Mouse (Mus musculus) common myeloid progenitor, adult 5-6 weeks (primary cell): ENCODE measurements around the gene Rgs10. TPM values are rescaled to one million over a fixed set of nuclear protein-coding genes. Genes with fewer than 3 reads are reported as not detected.

Source experiments
- ATAC-seq: replicated peaks from 2 replicates; pipeline ENCODE4 v1.8.0; 2016; ENCODE audit warnings: low read depth, mild to moderate bottlenecking, moderate TSS enrichment, inconsistent platforms; ENCODE audit not compliant: poor library complexity, severe bottlenecking
- total RNA-seq: library from RNA; stranded (forward); fragments of 200-1000, 187-1606 nt; gene quantifications from 2 replicates; pipeline ENCODE4 v1.2.3, GENCODE M21; 2017

Rgs10 gene
- total RNA-seq = 92.0 and 99.6 TPM in 2 replicates

DNA sequence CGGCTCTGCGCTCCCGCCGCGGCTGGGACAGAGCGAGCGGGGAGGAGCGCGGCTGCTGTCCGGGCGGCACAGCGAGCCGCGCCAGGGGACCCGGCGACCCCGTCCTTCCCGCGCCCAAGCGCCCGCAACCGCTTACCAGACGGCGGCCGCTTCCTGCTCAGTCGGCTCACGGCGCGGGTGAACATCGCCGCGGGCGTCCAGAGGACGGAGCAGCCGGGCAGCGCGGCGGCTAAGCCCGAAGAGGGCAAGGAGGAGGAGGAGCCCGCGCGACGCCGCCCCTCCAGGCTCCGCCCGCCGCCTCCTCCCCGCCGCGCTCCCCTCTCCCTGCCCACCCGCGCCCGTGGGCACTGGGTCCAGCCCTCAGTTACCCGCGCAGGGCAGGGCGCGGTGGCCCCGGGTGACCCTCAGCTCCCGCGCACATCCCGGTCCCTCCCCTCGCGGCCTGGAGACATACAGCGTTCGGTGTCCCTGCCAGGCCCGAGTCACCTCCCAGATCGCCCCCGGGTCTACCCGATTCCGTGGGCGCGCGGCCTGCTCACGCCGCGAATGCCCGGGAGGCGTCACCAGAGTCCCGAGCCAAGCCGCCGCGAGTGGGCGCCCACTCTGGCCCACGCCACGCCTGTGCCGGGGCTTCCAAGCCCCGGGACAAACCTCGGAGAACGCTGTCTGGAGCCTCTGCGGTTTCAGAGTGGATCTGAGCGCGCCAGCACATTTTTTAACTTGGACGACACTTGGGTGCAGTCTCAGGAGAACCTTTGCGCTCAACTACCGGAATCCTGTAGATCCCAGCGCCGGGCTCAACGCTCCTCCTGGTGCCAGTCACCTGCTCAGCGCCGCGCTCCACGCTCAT lies at the start of gene Rgs10:
Gene Rgs10, minus strand, starts transcription at position 829 of the 850 bp plus-strand sequence.
- ATAC-seq = peak; percentile 26

DNA sequence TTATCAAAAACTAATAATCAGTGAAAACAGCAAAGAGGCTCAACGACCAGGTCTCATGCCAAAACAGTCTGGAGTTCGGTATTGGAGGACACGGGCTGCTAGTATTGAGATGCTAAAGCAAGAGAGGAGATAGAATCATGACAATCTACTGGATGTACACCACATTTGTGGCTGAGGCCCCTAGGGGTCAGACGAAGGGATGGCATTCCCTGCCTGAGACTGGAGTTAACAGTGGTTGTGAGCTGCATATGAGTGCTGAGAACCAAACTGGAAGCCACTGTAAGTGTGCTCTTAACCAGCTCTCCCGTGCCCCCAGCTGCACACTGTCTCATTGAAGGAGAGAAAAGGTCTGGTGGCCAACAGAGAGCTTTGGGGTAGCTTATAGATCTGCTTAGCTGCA lies 43.8 kb upstream of the Rgs10 start:
- no peak for ATAC-seq

DNA sequence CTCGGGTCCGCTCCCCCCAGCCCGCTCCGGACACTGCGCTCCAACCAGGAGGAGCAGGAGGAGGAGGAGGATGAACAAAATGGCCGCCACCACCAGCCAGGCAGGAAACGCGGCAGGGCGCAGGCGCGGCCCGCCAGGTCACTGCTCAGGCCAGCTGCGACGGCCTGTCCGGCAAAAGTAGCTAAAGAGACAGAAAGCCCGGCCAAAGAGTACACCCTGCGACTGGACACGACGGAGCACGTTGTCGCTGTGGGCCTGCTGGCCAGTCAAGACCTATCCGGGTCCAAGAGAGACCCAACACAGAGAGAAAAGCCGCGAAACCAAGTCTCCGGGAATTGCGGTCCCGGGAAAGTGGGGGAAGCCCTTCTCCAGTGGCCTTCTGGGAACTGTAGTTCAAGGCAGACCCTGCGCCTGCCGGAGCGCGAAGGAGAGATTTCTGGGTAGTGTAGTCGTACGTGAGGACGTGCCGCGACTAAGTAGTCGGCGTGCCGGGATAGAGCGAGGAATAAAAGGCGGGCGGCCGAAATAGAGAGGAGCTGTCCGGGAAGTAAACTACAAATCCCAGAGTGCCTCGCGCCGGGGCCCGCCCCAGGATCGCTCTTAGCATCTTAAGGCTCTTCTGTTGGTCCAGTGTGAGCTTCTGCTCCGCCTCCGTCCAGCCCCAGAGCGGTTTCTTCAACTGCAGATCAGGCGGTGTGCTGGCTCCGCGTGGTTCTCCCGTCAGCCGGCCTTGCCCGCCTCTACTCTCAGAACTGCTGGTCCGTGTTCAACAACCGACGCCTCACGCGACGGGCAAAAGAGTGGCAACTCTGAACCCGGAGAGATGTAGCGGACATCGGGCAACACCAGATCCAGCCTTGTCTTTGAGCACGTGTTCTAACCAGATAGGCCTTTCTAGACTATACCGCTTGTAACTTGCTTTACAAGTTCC lies 43.0 kb upstream of the Rgs10 start, which contains the start of gene Tial1:
Gene Tial1, minus strand, starts transcription at position 433 of the 931 bp plus-strand sequence.
- peak; percentile 92 for ATAC-seq

DNA sequence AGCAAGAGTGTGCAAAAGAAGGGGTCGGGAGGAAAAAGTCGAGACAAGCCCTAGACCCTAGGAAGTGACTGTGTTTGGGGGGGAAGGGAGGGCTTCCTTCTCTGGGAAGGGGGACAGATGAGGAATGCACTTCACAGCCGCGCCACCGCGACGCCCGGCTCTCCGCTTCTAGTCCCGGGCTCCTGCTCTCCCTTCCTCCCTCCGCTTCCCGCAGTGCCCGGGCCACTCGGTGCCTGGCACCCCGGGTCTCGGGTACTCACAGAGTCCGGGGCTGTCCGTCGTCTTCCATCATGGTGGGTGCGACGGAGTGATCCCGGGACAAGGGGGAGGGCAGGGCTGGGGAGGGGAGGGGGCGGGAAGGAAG lies 42.3 kb upstream of the Rgs10 start:
- no peak for ATAC-seq

DNA sequence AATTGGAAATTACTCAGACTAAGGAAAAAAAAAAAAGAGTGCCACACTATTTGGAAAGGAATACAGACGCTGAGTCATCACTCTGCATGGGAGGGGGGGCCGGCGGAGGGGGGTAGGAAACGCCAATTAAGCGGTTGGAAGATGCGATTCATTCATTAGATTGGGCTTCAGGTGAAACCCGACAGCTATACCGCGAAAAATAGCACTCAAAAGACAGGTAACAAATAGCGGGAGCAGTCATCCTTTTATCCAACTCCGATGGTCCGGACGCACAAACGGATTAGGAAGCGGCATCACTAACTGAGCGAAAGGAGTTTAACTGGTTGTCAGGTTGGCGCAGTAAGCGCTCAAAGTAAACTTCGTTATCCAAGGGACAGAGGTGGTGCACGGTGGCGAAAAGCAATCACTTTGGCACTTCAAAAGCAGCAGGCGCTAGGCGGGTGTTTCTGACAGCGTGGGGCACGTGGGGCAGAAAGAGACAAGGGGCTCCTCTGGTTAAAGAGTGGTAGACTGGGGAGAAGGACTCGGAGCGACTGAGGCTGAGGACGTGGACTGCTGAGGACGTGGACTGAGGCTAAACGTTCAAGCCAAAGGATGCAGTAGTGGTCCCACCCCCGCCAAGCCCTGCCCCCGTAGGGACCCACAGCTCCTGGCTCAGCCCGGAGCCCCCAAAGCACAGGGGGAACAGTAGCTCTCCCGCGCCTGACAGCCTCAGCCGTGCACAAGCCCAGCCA lies 41.7 kb upstream of the Rgs10 start:
- no peak for ATAC-seq

DNA sequence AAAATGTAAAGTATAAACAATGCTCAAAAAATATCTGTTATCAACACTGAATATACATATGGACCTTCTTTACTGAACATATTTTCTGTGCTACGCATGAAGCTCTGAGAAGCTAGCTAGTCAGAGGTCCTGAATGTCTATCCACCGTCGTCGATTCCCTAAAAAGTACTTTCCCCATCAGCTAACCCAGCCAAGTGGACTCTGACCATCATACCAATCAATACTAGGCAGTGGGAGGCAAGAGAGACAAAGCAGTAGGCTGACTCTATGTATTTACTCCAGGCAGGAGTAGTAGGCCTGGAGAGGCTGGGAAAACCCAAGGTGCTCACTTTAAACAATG lies 41.2 kb upstream of the Rgs10 start:
- no peak for ATAC-seq

DNA sequence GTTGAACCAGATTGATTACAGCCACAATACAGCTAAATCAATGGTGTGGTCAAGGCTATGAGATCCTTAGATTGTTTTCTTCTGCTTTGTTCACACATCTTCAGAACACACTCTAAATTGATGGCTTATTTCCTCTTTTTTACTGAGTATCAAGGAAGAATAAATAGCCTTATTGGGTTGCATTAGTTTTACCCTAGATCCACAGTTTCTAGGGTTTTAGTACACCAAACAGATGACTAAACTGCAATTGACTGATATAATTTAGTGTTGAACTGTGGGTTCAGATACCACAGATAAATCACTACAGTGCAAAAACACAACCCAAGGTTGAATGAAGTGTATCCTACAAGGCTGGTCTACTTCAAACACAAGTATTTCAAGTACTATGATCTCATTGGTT lies 39.5 kb upstream of the Rgs10 start:
- ATAC-seq = no peak

DNA sequence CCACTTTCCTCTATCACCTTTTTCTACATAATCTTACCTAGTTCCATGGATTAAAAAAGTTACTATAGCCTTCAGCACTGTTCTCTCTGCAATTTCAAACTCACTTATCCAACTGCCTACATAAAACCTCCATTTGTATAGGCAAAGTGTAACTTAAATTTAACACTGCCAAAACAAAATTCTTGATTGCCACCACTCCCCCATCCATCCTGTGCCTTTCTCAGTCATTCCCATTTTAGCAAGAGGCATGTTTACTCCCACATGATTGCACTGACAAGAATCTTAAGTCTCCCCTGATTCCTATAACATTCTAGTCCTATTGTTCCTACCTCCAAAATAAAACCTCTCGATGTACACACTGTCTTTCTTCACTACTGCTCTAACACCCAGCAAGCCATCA lies 34.2 kb upstream of the Rgs10 start:
- no peak for ATAC-seq

DNA sequence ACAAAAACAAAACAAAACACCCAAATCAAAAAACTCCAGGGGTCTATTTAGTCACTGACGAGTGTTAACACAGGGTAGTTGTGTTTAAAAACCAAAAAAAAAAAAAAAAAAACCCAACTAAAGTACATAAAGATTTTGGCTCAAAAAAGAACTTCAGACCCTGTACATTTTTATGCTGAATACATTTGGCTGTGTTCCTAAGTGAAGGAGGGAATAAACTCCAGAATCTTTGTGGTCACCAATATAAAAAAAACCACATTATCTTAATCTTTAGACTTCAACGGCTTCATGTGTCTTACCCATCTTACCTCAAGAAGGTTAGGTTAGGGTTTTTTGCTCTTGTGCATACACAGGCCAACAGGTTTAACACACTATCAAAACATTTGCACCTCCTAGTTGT lies 22.0 kb upstream of the Rgs10 start:
- no peak for ATAC-seq

DNA sequence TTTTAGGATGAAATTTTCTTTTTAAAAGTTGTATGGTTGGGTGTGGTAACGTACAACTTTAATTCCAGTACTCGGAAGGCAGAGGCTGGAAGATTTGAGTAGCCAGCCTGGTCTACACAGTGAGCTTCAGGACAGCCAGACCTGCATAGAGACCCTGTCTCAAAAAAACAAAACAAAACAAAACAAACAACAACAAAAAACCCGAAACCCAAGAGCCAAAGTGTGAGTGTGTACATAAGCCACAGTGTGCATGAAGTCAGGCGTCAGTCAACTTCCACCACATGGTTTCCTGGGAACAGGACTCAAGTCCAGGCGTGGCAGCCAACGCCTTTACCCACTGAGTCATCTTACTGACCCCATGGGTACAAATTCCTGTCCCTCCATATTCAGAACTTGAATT lies 20.7 kb upstream of the Rgs10 start:
- ATAC-seq = no peak

DNA sequence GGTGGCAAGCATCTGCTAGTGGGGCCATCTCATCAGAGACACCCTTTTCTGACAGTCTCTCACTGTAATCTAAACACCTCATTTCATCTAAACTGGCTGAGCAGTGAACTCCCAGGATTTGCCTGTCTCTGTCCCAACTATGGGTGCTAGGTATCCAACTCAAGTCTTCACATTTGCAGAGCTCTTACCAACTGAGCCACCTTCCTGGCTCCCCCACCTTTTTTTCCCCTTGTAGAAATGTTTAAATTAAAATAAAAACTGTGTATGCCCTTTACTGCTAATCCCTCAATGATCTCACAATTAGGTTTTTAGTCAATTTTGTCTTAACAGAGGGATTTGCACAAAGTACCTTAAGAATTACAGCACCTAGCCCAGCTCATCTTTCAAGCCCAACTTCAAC lies 19.6 kb upstream of the Rgs10 start:
- no peak for ATAC-seq

DNA sequence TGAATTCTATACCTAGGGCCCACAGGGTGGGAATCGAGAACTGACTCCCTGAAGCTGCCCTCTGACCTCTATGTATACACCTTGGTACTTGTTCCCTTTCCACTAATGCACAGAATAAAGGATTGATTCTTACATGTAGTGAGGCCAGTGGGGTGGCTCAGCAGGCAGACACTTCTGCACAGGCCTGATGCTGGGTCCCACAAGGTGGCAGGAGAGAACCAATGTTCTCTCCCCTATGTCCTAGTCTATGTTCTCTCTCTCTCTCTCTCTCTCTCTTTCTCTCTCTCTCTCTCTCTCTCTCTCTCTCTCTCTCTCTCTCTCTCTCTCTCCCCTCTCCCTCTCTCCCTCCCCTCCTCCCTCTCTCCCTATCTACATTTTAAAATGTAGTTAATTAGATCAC lies 14.7 kb upstream of the Rgs10 start:
- ATAC-seq = no peak

DNA sequence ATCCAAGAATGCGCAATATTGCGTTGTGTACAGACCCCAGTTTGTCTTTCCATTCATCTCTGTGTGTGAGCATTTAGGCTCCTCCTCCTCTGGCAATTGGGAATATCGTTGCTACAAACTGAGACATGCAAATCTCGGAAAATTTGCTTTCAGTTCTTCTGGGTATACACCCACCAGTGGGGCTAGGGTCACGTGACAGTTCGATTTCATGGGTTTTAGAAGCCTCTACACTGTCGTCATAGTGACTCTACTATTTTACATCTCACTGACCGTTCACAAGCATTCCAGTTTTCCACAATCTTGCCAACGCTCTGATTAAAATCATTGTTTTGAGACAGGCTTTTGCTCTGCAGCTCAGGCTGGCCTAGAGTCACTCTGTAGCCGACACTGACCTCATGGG lies 14.0 kb upstream of the Rgs10 start:
- ATAC-seq = no peak

DNA sequence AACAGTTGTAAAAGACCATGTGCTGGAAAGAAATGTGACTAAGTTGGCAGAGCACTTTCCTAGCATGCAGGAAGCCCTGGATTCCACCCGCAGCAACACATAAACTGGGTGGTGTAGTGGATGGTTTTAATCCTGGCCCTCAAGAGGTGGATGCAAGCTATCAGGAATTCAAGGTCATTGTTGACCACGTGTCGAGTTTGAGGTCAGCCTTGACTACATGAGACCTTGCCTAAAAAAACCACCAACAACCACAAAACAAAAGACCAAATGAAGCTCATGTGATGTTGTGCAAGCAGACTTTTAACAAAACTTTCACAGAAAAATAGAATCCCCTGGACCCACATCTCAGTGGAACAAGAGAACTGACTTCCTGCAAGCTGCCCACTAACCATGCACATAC lies 3.9 kb upstream of the Rgs10 start:
- no peak for ATAC-seq

DNA sequence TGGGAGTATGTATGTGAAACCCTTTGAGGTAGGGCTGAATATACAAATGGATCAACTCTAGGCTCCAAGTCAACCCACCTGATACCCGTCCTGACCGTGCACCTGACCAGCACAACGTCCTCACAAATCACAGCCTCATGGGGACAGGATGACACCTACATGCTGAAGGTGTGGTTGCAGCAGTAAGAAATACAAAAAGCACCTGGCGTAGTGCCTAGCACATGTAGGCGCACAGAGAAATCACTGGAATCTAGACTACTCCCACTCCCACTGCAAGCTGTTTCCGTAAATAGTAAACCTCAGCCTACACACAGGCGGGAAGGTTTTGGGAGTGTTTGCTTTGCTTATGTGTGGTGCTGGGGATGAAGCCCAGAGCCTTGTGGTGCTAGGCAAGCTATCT lies 3.1 kb upstream of the Rgs10 start:
- ATAC-seq = no peak

DNA sequence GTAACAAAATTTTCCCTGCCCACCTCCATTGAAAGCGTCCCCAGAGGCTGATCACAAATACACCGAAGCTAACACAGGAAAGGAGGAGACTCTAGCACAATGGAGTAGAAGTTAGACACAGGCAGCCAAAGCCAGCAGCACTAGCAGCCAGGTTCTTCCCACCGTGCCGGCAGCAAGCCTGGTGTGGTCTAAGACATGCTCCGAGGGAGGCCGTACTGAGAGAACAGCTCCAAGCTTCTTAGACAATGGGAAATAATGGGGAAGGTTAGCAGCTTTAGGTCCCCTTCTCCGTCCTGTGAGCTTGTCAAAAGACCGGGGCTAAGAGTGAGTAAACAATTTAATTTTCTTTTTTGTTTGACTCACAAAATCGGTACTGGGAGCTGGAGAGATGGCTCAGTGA lies 1.1 kb upstream of the Rgs10 start:
- no peak for ATAC-seq

DNA sequence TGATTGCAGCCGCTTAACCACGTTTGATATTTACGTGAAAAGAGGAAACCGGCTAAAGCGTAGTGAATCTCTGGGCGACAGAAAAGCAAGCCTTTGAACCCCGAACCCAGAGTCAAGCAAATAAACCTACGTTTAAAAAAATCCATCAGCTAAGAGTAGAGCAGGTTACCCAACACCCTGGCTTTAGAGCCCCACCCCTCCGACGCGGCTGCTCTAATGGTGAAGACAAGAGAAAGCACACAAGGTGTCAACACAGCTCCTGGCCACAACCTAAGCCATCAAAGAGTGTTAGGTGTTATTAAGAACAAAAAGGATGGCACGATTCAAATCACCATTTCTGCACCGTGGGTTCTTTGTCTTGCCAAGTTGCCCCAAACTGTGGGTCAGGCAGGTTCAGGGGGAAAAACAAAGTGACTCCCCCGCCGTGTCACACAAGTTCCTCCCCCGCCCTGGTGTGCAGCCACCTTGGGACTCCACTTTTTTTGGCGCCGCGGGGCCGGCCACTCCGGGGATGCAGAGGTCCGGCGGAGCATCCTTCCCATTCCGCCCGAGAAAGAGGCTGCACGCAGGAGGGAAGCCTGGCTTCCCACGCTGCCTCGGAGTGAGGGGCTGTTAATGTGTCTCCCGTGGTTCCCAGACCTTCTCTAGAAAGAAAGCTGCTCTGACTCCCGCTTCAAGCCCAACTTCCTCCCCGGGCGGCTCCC lies 1.2 kb downstream of the Rgs10 start:
- no peak for ATAC-seq

DNA sequence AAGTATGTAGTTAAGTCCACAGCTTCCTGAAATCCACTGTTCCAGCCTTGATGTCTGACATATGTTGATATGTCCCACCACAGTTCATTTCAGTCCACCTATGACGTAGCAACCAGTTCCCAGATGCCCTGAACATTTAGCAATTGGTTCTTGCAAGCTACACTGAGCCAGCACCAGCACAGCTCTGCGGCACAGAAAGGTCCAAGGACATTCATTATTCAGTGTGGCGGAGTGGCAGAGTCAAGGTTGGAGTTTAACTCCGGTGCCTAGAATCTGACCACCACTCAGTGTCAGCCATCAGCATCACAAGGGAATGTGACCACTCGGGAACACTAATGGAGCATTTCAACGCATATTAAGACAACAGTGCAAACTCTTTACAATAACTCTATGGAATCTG lies 1.9 kb downstream of the Rgs10 start:
- no peak for ATAC-seq

DNA sequence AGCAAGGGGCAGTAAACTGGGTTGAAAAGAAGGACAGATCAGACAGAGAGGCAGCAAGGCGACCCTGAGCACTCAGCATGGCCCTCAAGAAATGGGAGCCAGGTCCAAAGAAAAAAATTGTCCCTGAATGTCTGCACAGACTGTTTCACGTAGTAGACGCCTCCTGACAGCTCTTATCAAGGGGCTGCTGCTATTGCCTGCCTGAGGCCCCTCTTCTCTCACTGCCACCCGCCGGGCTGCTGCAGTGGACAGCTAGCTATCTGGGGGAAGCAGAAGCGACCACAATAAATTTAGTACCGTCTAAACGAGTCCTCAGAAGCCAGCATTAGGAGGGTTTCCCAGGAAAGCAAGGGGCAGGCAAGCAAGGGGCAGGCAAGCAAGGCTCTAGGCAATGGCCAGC lies 4.1 kb downstream of the Rgs10 start:
- peak; percentile 61 for ATAC-seq
